Mouse (Mus musculus): Measurements from ENCODE around the gene Rhof. TPM values are rescaled to one million over a fixed set of nuclear protein-coding genes. Genes with fewer than 3 reads are reported as not detected.

Rhof gene
- polyA plus RNA-seq, 1 experiment = 70.7 TPM

GRCm38 (mm10) chr5:123157972-123158371 lies 25.5 kb upstream of the Rhof start:
- peaks cover 55% of the 10 kb centered on the region for H3K36me3 ChIP-seq (ENCODE audit: control insufficient read depth, insufficient read depth, low read length)
- H3K27me3 ChIP-seq (ENCODE audit: control insufficient read depth, insufficient read depth, low read length) = no peaks in the 10 kb centered on the region
- no peaks in the 10 kb centered on the region for H3K4me1 ChIP-seq (ENCODE audit: control insufficient read depth, insufficient read depth, insufficient read length)
- no peak overlapping the region for H3K4me3 ChIP-seq (ENCODE audit: extremely low read depth, insufficient read depth, insufficient read length)
- no peak for DNase-seq (ENCODE audit: low read depth in 1 of 2, low spot score in 2 of 2)
- no peak for TF ChIP-seq CTCF (IDR thresholded peaks at IDR 0.05; ENCODE audit: extremely low read depth, insufficient read depth, insufficient read length, insufficient replicate concordance)
- no peak for TF ChIP-seq POLR2A (IDR thresholded peaks at IDR 0.05; ENCODE audit: low read depth, low read length)
- 92% methylated on average over 4 of the region's 4 CpGs for WGBS
- H3K27ac ChIP-seq (ENCODE audit: insufficient read depth, low read length) = no peak overlapping the region

GRCm38 (mm10) chr5:123156763-123157162 lies 24.3 kb upstream of the Rhof start:
- H3K36me3 ChIP-seq (ENCODE audit: control insufficient read depth, insufficient read depth, low read length) = peaks cover 55% of the 10 kb centered on the region

GRCm38 (mm10) chr5:123155425-123155824 lies 22.9 kb upstream of the Rhof start:
- Histone ChIP-seq H3K36me3 (ENCODE audit: control insufficient read depth, insufficient read depth, low read length) (peaks cover 44% of the 10 kb centered on the region), H3K27ac (ENCODE audit: insufficient read depth, low read length) (no peak overlapping the region), H3K4me1 (ENCODE audit: control insufficient read depth, insufficient read depth, insufficient read length) (peaks cover 10% of the 10 kb centered on the region; the same call in 1 of the 2 replicates), H3K27me3 (ENCODE audit: control insufficient read depth, insufficient read depth, low read length) (no peaks in the 10 kb centered on the region), H3K4me3 (ENCODE audit: extremely low read depth, insufficient read depth, insufficient read length) (no peak overlapping the region)
- TF ChIP-seq CTCF (IDR thresholded peaks at IDR 0.05; ENCODE audit: extremely low read depth, insufficient read depth, insufficient read length, insufficient replicate concordance) (peak; percentile 83; the same call in 1 of the 2 replicates), POLR2A (IDR thresholded peaks at IDR 0.05; ENCODE audit: low read depth, low read length) (no peak)
- DNase-seq (ENCODE audit: low read depth in 1 of 2, low spot score in 2 of 2) = peak; percentile 73 to 76
- 46% methylated on average over 7 of the region's 7 CpGs for WGBS

More at GRCm38 (mm10) chr5:123156763-123157162, 24.3 kb upstream of the Rhof start:
- no peak for DNase-seq (ENCODE audit: low read depth in 1 of 2, low spot score in 2 of 2)
- H3K27ac ChIP-seq (ENCODE audit: insufficient read depth, low read length) = no peak overlapping the region
- H3K4me1 ChIP-seq (ENCODE audit: control insufficient read depth, insufficient read depth, insufficient read length) = peaks cover 5% of the 10 kb centered on the region; the same call in 1 of the 2 replicates
- H3K27me3 ChIP-seq (ENCODE audit: control insufficient read depth, insufficient read depth, low read length) = no peaks in the 10 kb centered on the region
- WGBS = 95% methylated on average over 12 of the region's 12 CpGs
- no peak overlapping the region for H3K4me3 ChIP-seq (ENCODE audit: extremely low read depth, insufficient read depth, insufficient read length)
- TF ChIP-seq POLR2A (IDR thresholded peaks at IDR 0.05; ENCODE audit: low read depth, low read length) (no peak), CTCF (IDR thresholded peaks at IDR 0.05; ENCODE audit: extremely low read depth, insufficient read depth, insufficient read length, insufficient replicate concordance) (peak; percentile 39; the same call in 1 of the 2 replicates)

GRCm38 (mm10) chr5:123152901-123153300 lies 20.4 kb upstream of the Rhof start:
- WGBS = 20% methylated on average over 1 of the region's 1 CpGs
- DNase-seq (ENCODE audit: low read depth in 1 of 2, low spot score in 2 of 2) = no peak

GRCm38 (mm10) chr5:123151707-123152362 lies 19.3 kb upstream of the Rhof start:
- no peak for TF ChIP-seq CTCF (IDR thresholded peaks at IDR 0.05; ENCODE audit: extremely low read depth, insufficient read depth, insufficient read length, insufficient replicate concordance)
- TF ChIP-seq POLR2A (IDR thresholded peaks at IDR 0.05; ENCODE audit: low read depth, low read length) = no peak
- peak overlapping the region; percentile 58 for H3K27ac ChIP-seq (ENCODE audit: insufficient read depth, low read length)
- 88% methylated on average over 19 of the region's 19 CpGs for WGBS
- peaks cover 33% of the 10 kb centered on the region for H3K36me3 ChIP-seq (ENCODE audit: control insufficient read depth, insufficient read depth, low read length)
- H3K27me3 ChIP-seq (ENCODE audit: control insufficient read depth, insufficient read depth, low read length) = no peaks in the 10 kb centered on the region
- DNase-seq (ENCODE audit: low read depth in 1 of 2, low spot score in 2 of 2) = no peak
- H3K4me3 ChIP-seq (ENCODE audit: extremely low read depth, insufficient read depth, insufficient read length) = no peak overlapping the region
- peaks cover 20% of the 10 kb centered on the region; the same call in 1 of the 2 replicates for H3K4me1 ChIP-seq (ENCODE audit: control insufficient read depth, insufficient read depth, insufficient read length)

More at GRCm38 (mm10) chr5:123152901-123153300, 20.4 kb upstream of the Rhof start:
- peaks cover 34% of the 10 kb centered on the region for H3K36me3 ChIP-seq (ENCODE audit: control insufficient read depth, insufficient read depth, low read length)
- TF ChIP-seq POLR2A (IDR thresholded peaks at IDR 0.05; ENCODE audit: low read depth, low read length) = no peak
- TF ChIP-seq CTCF (IDR thresholded peaks at IDR 0.05; ENCODE audit: extremely low read depth, insufficient read depth, insufficient read length, insufficient replicate concordance) = no peak
- peaks cover 20% of the 10 kb centered on the region; the same call in 1 of the 2 replicates for H3K4me1 ChIP-seq (ENCODE audit: control insufficient read depth, insufficient read depth, insufficient read length)
- H3K4me3 ChIP-seq (ENCODE audit: extremely low read depth, insufficient read depth, insufficient read length) = no peak overlapping the region
- H3K27me3 ChIP-seq (ENCODE audit: control insufficient read depth, insufficient read depth, low read length) = no peaks in the 10 kb centered on the region
- no peak overlapping the region for H3K27ac ChIP-seq (ENCODE audit: insufficient read depth, low read length)

GRCm38 (mm10) chr5:123151077-123151476 lies 18.6 kb upstream of the Rhof start:
- Histone ChIP-seq H3K36me3 (ENCODE audit: control insufficient read depth, insufficient read depth, low read length) (peaks cover 36% of the 10 kb centered on the region), H3K4me1 (ENCODE audit: control insufficient read depth, insufficient read depth, insufficient read length) (peaks cover 20% of the 10 kb centered on the region; the same call in 1 of the 2 replicates)
- TF ChIP-seq POLR2A (IDR thresholded peaks at IDR 0.05; ENCODE audit: low read depth, low read length) (peak; percentile 17; the same call in 1 of the 2 replicates), CTCF (IDR thresholded peaks at IDR 0.05; ENCODE audit: extremely low read depth, insufficient read depth, insufficient read length, insufficient replicate concordance) (no peak)

GRCm38 (mm10) chr5:123150641-123151040 lies 18.1 kb upstream of the Rhof start:
- peaks cover 36% of the 10 kb centered on the region for H3K36me3 ChIP-seq (ENCODE audit: control insufficient read depth, insufficient read depth, low read length)
- peak overlapping the region; percentile 91 for H3K27ac ChIP-seq (ENCODE audit: insufficient read depth, low read length)
- DNase-seq (ENCODE audit: low read depth in 1 of 2, low spot score in 2 of 2) = peak; percentile 75 to 80
- H3K4me3 ChIP-seq (ENCODE audit: extremely low read depth, insufficient read depth, insufficient read length) = peak overlapping the region; percentile 61; the same call in 1 of the 2 replicates
- 6% methylated on average over 7 of the region's 7 CpGs for WGBS
- H3K27me3 ChIP-seq (ENCODE audit: control insufficient read depth, insufficient read depth, low read length) = no peaks in the 10 kb centered on the region
- peaks cover 20% of the 10 kb centered on the region; the same call in 1 of the 2 replicates for H3K4me1 ChIP-seq (ENCODE audit: control insufficient read depth, insufficient read depth, insufficient read length)
- no peak for TF ChIP-seq CTCF (IDR thresholded peaks at IDR 0.05; ENCODE audit: extremely low read depth, insufficient read depth, insufficient read length, insufficient replicate concordance)
- no peak for TF ChIP-seq POLR2A (IDR thresholded peaks at IDR 0.05; ENCODE audit: low read depth, low read length)

More at GRCm38 (mm10) chr5:123151077-123151476, 18.6 kb upstream of the Rhof start:
- no peaks in the 10 kb centered on the region for H3K27me3 ChIP-seq (ENCODE audit: control insufficient read depth, insufficient read depth, low read length)
- H3K27ac ChIP-seq (ENCODE audit: insufficient read depth, low read length) = peak overlapping the region; percentile 91
- DNase-seq (ENCODE audit: low read depth in 1 of 2, low spot score in 2 of 2) = peak; percentile 85 to 86
- peak overlapping the region; percentile 35; the same call in 1 of the 2 replicates for H3K4me3 ChIP-seq (ENCODE audit: extremely low read depth, insufficient read depth, insufficient read length)
- 4% methylated on average over 7 of the region's 7 CpGs for WGBS

All from spleen, adult 2 months (tissue).